8 mouse cellular contexts compared by ENCODE assay signal in the genomic region with DNA sequence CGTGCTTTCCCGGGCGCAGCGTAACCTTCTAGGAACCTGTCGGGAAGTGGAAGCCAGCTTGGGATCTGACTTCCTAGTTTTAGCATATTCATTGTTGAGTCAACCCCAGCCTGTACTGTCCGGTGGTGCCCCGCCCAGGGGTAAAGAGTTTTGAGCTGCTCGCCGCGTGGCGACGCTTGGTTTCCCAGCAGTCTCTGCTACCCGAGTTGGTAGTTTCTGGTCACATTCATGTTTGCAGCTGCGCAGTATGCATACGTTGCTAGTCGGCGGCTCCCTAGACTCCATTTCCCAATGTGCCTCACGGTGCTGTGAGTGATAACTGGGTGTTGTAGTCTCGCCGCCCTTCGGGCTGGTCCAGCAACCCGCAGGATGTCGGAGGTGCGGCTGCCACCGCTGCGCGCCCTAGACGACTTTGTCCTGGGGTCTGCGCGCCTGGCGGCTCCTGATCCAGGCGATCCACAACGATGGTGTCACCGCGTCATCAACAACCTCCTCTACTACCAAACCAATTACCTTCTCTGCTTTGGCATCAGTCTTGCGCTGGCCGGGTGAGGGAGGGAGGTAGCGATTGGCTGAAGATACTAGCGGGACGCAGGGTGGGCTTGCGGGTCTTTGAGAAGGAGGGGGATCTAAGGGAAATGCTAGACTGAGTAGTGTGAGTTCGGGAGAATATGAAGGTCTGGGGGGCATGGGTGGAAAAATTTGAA. TPM values are rescaled to one million over a fixed set of nuclear protein-coding genes. Genes with fewer than 3 reads are reported as not detected.
DNase-seq lines count a peak whose midpoint lies in the region; ATAC-seq and TF ChIP-seq lines count a peak whose summit lies in the region.

Gene Praf2, plus strand, starts transcription at position 225 of the 707 bp plus-strand sequence.

- H3K27me3 ChIP-seq in cerebellum, adult 2 months (ENCODE audit: control insufficient read depth, insufficient read depth, low read length) = no peaks in the 10 kb centered on the region
- H3K27me3 ChIP-seq in lung, postnatal 0 days (replicated peaks; ENCODE audit: insufficient read depth, low read length) = no peaks in the 10 kb centered on the region

- peak; percentile 85 to 97 for ATAC-seq in hematopoietic stem cell, adult 5-6 weeks (replicated peaks in 1 of 2; ENCODE audit: insufficient read depth in 1 of 2, low FRiP score in 2 of 2, low TSS enrichment in 1 of 2, low read depth in 1 of 2, poor library complexity in 2 of 2, severe bottlenecking in 2 of 2)
- ATAC-seq in lung, postnatal 0 days = peak; percentile 80

- no peak within 1 kb of the TSS for H3K9ac ChIP-seq in lung, postnatal 0 days (replicated peaks; ENCODE audit: low read depth)

- peak within 1 kb of the TSS; percentile 71 for H3K4me3 ChIP-seq in cerebellum, adult 2 months (replicated peaks; ENCODE audit: insufficient read depth, low read depth, low read length)
- peak within 1 kb of the TSS; percentile 28 for H3K4me3 ChIP-seq in lung, postnatal 0 days (ENCODE audit: low read depth, low read length)

- DNase-seq in MEL-GATA-1-ER (ENCODE audit: extremely low read depth, low read depth) = peak; percentile 97
- DNase-seq in cerebellum, adult 2 months = peak; percentile 80 to 86
- DNase-seq in forelimb bud, embryonic 11.5 days (ENCODE audit: low read depth, low spot score) = peak; percentile 83
- DNase-seq in layer of hippocampus, adult 9-11 months = peak; percentile 89
- DNase-seq in lung, postnatal 0 days (ENCODE audit: low spot score) = peak; percentile 93
- peak; percentile 53 for DNase-seq in ovary, postnatal 14 days (ENCODE audit: low spot score)
- peak; percentile 77 for DNase-seq in thymus, postnatal 14 days

- H3K27ac ChIP-seq in cerebellum, adult 2 months (ENCODE audit: insufficient read depth, low read length) = no peak within 1 kb of the TSS
- peak within 1 kb of the TSS; percentile 47; the same call in 1 of the 2 replicates for H3K27ac ChIP-seq in lung, postnatal 0 days (ENCODE audit: low read length)

- WGBS in cerebellum, adult 2 months = 7% methylated on average over 42 of the region's 42 CpGs
- 24% methylated on average over 42 of the region's 42 CpGs for WGBS in lung, postnatal 0 days

- no peak for TF ChIP-seq EP300 in lung, postnatal 0 days (IDR thresholded peaks at IDR 0.05)

- peak; percentile 44; the same call in 1 of the 2 replicates for TF ChIP-seq POLR2A in cerebellum, adult 2 months (IDR thresholded peaks at IDR 0.05; ENCODE audit: borderline replicate concordance, insufficient read depth, low read length)

- H3K4me1 ChIP-seq in cerebellum, adult 2 months (ENCODE audit: control insufficient read depth, insufficient read depth, low read length) = no peaks in the 10 kb centered on the region
- H3K4me1 ChIP-seq in lung, postnatal 0 days (ENCODE audit: insufficient read depth, low read depth, low read length) = no peaks in the 10 kb centered on the region

- H3K9me3 ChIP-seq in lung, postnatal 0 days (ENCODE audit: low read length) = no peaks in the 10 kb centered on the region

- H3K36me3 ChIP-seq in lung, postnatal 0 days (ENCODE audit: insufficient read depth, low read length) = no peaks in the 10 kb centered on the region

- TF ChIP-seq CTCF in cerebellum, adult 2 months (IDR thresholded peaks at IDR 0.05; ENCODE audit: borderline replicate concordance, insufficient read depth, low read depth, low read length) = no peak
- TF ChIP-seq CTCF in lung, postnatal 0 days (IDR thresholded peaks at IDR 0.05) = 0 out of 2 replicates have a peak, but pooled peaks have one; percentile 7

- peak within 1 kb of the TSS; percentile 48 for H3K4me2 ChIP-seq in lung, postnatal 0 days (replicated peaks; ENCODE audit: low read depth, low read length)

RNA-seq across cellular contexts. Expression of gene Praf2, which starts in this region (rescaled TPM):
- 166 and 179 TPM in 2 replicates for polyA plus RNA-seq in cerebellum, adult 2 months (2012; rRNA removed)
- 7.0 and 7.1 TPM in 2 replicates for total RNA-seq in hematopoietic stem cell, adult 5-6 weeks (2017)
- 18.3 and 18.8 TPM in 2 replicates for polyA plus RNA-seq in lung, postnatal 0 days (2015; fragmentation: Nextera tagmentation; extraction: Ambion mirVana)
